Mouse (Mus musculus): Measurements from ENCODE around the gene 1700109H08Rik. TPM values are rescaled to one million over a fixed set of nuclear protein-coding genes. Genes with fewer than 3 reads are reported as not detected.

1700109H08Rik gene
- total and polyA plus RNA-seq, 3 experiments = 1.1 to 5.9 (median 1.4) TPM

DNA sequence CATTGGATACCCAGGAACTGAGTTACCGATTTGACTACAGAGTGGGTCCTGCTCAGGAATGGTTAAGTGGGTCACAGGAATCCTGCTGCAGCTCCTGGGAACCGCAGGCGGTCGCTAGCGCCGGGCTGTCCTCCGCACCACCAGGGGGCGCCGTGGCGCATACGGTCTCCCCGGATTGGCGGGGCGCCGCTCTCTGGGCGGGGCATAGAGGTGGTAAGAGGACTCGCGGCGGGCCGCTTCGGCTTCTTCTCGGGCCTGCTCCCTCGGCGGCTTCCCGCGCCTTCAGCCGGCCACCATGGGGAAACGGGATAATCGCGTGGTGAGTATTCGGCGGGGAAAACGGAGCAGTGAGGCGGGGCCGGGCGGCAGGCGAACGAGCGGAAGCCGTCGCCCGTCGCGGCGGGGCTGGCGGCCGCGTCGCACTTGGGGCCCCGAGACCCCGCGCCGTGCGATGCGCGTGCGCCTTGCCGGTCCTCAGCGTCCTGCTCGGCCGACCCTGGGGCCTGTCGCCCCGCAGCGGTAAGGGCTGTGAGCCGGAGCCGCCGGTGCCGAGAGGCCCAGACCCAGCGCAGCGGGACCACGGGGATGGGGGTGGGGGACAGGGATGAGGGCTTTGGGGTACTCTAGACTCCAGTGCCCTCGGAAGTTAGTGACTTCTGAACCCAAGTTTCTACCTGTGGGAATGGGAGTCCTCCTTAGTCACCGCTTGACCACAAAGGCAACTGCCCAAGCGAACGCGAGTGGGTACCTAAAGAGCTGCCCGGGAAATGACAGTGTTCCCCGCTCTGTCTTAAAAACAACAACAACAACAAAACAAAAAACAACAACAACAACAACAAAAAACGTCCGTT lies 27.5 kb upstream of the 1700109H08Rik start, which contains the start of gene Fam133b:
Fam133b (plus strand) TSS at position 205 of the 851 bp plus-strand sequence.
- dilution Hi-C loops (cut with MboI; ENCODE audit: extremely low pct_ligation_motif_present, extremely low pct_unique_long_range_greater_than_20kb, low sequenced_read_pairs) = no loop called here
- H3K9me3 ChIP-seq (replicated peaks; ENCODE audit: low read length) = no peaks in the 10 kb centered on the region
- peak within 1 kb of the TSS; percentile 90 to 96 (median 93) for H3K4me3 ChIP-seq (replicated peaks in 1 of 3; ENCODE audit: low read depth in 2 of 3, low read length in 2 of 3, poor library complexity in 1 of 3)
- peak within 1 kb of the TSS; percentile 69 for H3K27ac ChIP-seq (ENCODE audit: insufficient read depth, low read depth)
- DNase-seq (ENCODE audit: extremely low read depth) = peak; percentile 88
- in situ Hi-C loops (cut with MboI; ENCODE audit: low pct_ligation_motif_present, low pct_unique_long_range_greater_than_20kb, low sequenced_read_pairs) = no loop called here
- H3K4me2 ChIP-seq (ENCODE audit: insufficient read depth, low read depth, poor library complexity, severe bottlenecking) = peak within 1 kb of the TSS; percentile 67
- H3K79me2 ChIP-seq (replicated peaks; ENCODE audit: control insufficient read depth, extremely low read depth, insufficient read depth, poor library complexity, severe bottlenecking) = peaks cover 47% of the 10 kb centered on the region
- H3K9ac ChIP-seq (ENCODE audit: insufficient read depth, low read depth) = peak within 1 kb of the TSS; percentile 90
- H3K27me3 ChIP-seq (replicated peaks) = no peaks in the 10 kb centered on the region
- no peak for TF ChIP-seq MAFK (IDR thresholded peaks at IDR 0.05; ENCODE audit: insufficient replicate concordance, low read length)
- TF ChIP-seq MAX (IDR thresholded peaks at IDR 0.05; ENCODE audit: low read length) = no peak
- no peak for TF ChIP-seq MAZ (IDR thresholded peaks at IDR 0.05; ENCODE audit: low read depth, low read length)
- no peak for TF ChIP-seq ETS1 (conservative IDR thresholded peaks at IDR 0.05; ENCODE audit: low read depth, low read length)
- TF ChIP-seq IRF4 (IDR thresholded peaks at IDR 0.05; ENCODE audit: low read depth, low read length) = peak; percentile 74
- TF ChIP-seq GABPA (IDR thresholded peaks at IDR 0.05; ENCODE audit: insufficient replicate concordance, low read depth, low read length) = peak; percentile 88
- no peak for TF ChIP-seq ZKSCAN1 (IDR thresholded peaks at IDR 0.05; ENCODE audit: borderline replicate concordance, low read depth, low read length)
- peak; percentile 69; the same call in 1 of the 2 replicates for TF ChIP-seq MEF2A (IDR thresholded peaks at IDR 0.05; ENCODE audit: borderline replicate concordance, low read depth, low read length)
- peak; percentile 83 for TF ChIP-seq NRF1 (IDR thresholded peaks at IDR 0.05; ENCODE audit: low read depth, low read length)
- TF ChIP-seq CHD2 (IDR thresholded peaks at IDR 0.05; ENCODE audit: low read length) = no peak
- no peak; the same call in 1 of the 2 replicates for TF ChIP-seq RAD21 (IDR thresholded peaks at IDR 0.05; ENCODE audit: low read depth, low read length)
- TF ChIP-seq ZNF384 (IDR thresholded peaks at IDR 0.05; ENCODE audit: low read depth, low read length) = 0 out of 2 replicates have a peak, but pooled peaks have one; percentile 19
- TF ChIP-seq ELF1 (IDR thresholded peaks at IDR 0.05; ENCODE audit: low read depth, low read length) = peak; percentile 52
- peak; percentile 47; the same call in 1 of the 2 replicates for TF ChIP-seq KAT2A (IDR thresholded peaks at IDR 0.05; ENCODE audit: insufficient replicate concordance, low read length)
- TF ChIP-seq TCF12 (IDR thresholded peaks at IDR 0.05; ENCODE audit: low read depth, low read length) = peak; percentile 93
- TF ChIP-seq POLR2A (IDR thresholded peaks at IDR 0.05; ENCODE audit: low read depth, low read length) = peak; percentile 94
- peak; percentile 59; the same call in 1 of the 2 replicates for TF ChIP-seq UBTF (IDR thresholded peaks at IDR 0.05; ENCODE audit: low read depth, low read length)
- TF ChIP-seq MXI1 (IDR thresholded peaks at IDR 0.05; ENCODE audit: low read depth, low read length) = peak; percentile 76
- TF ChIP-seq JUND (conservative IDR thresholded peaks at IDR 0.05; ENCODE audit: low read depth, low read length) = no peak
- TF ChIP-seq JUN (IDR thresholded peaks at IDR 0.05; ENCODE audit: insufficient read depth, low read depth, low read length) = no peak
- no peak for TF ChIP-seq PAX5 (IDR thresholded peaks at IDR 0.05; ENCODE audit: low read length)
- peak; percentile 83 for TF ChIP-seq HCFC1 (IDR thresholded peaks at IDR 0.05; ENCODE audit: low read depth, low read length)
- peak; percentile 80; the same call in 1 of the 2 replicates for TF ChIP-seq ZMIZ1 (IDR thresholded peaks at IDR 0.05; ENCODE audit: low read depth, low read length)
- 0 out of 2 replicates have a peak, but pooled peaks have one; percentile 61 for TF ChIP-seq POLR2AphosphoS2 (IDR thresholded peaks at IDR 0.05; ENCODE audit: low read depth, low read length)
- no peak for TF ChIP-seq ZC3H11A (IDR thresholded peaks at IDR 0.05; ENCODE audit: low read depth, low read length)
- no peak for TF ChIP-seq SIN3A (IDR thresholded peaks at IDR 0.05; ENCODE audit: low read length)
- TF ChIP-seq MYC (IDR thresholded peaks at IDR 0.05; ENCODE audit: low read depth, low read length) = no peak
- peak; percentile 83 for TF ChIP-seq TBP (conservative IDR thresholded peaks at IDR 0.05; ENCODE audit: low read depth, low read length)
- TF ChIP-seq EP300 (IDR thresholded peaks at IDR 0.05; ENCODE audit: low read length) = no peak
- TF ChIP-seq CTCF (conservative IDR thresholded peaks at IDR 0.05 in 1 of 2, IDR thresholded peaks at IDR 0.05 in 1 of 2; ENCODE audit: low read depth in 2 of 2, low read length in 2 of 2) = peak; percentile 49 to 89
- no peak for TF ChIP-seq CHD1 (IDR thresholded peaks at IDR 0.05; ENCODE audit: low read depth, low read length)
- no peak for TF ChIP-seq RCOR1 (conservative IDR thresholded peaks at IDR 0.05; ENCODE audit: low read depth, low read length)
- TF ChIP-seq USF2 (conservative IDR thresholded peaks at IDR 0.05; ENCODE audit: low read depth, low read length) = no peak
- TF ChIP-seq NELFE (IDR thresholded peaks at IDR 0.05; ENCODE audit: low read depth, low read length) = peak; percentile 87
- TF ChIP-seq E2F4 (IDR thresholded peaks at IDR 0.05; ENCODE audit: insufficient replicate concordance, low read depth, low read length) = no peak
- TF ChIP-seq BHLHE40 (IDR thresholded peaks at IDR 0.05; ENCODE audit: low read depth, low read length) = no peak; the same call in 1 of the 2 replicates
- TF ChIP-seq SMC3 (IDR thresholded peaks at IDR 0.05; ENCODE audit: low read depth, low read length) = peak; percentile 53; the same call in 1 of the 2 replicates
- no peak for TF ChIP-seq USF1 (IDR thresholded peaks at IDR 0.05; ENCODE audit: low read depth, low read length)
- peaks cover 12 to 30% of the 10 kb centered on the region in 2 experiments for H3K36me3 ChIP-seq (replicated peaks in 1 of 2; ENCODE audit: control insufficient read depth in 1 of 2, insufficient read depth in 1 of 2, low read length in 1 of 2)
- peaks cover 12 to 41% of the 10 kb centered on the region in 2 experiments for H3K4me1 ChIP-seq (ENCODE audit: control insufficient read depth in 1 of 2, insufficient read depth in 2 of 2)
